Mouse (Mus musculus): ENCODE data around the gene Tgds.

DNA sequence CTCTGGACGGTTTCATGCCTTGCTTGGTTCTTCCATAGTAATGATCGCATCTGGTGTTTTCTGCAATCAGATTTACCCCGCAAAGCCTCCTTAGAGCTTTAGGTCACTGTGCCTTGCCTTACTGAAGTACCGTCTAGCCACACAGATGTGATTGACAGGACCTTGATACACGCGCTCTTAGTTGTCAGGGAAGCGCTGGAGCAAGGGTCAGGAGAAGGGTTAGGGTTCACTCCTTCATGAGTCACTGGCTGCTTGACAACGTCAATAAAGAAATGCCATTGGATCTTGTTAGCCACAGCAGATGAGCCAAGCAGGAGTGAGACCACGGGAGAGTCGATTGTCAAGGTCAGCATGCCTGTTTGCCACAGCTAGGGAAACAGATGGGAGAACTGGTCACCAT is 16.0 kb upstream of the Tgds start:
- no peak for TF ChIP-seq CTCF (IDR thresholded peaks at IDR 0.05; ENCODE audit: low read depth, low read length)
- TF ChIP-seq POLR2A (IDR thresholded peaks at IDR 0.05; ENCODE audit: insufficient read depth, low read length) = no peak
- TF ChIP-seq EP300 (IDR thresholded peaks at IDR 0.05; ENCODE audit: insufficient read depth, low read depth, low read length) = no peak
